In genomic region chr3:3751596-3752251, GRCm38 (mm10) we compare ENCODE assay signal across 9 mouse cellular contexts.
DNase-seq lines count a peak whose midpoint lies in the region; ATAC-seq and TF ChIP-seq lines count a peak whose summit lies in the region.
"Had no signal": no experiment of that assay in that cellular context is flagged by ENCODE, and none has a peak within 500 bp of the region (broad histone marks: within the 10 kb centered on the region; RNA-seq: fewer than 3 reads in every experiment).

No protein-coding gene starts in this region.

- no peak overlapping the region for H3K4me2 ChIP-seq in liver, postnatal 0 days (ENCODE audit: low read depth, low read length)
- no peak overlapping the region for H3K4me2 ChIP-seq in liver, embryonic 11.5 days

- no peak for ATAC-seq in liver, postnatal 0 days
- ATAC-seq in liver, embryonic 11.5 days (replicated peaks; ENCODE audit: low FRiP score), result no peak

- no peak overlapping the region for H3K4me3 ChIP-seq in liver, postnatal 0 days (ENCODE audit: low read depth, low read length)
- no peak overlapping the region for H3K4me3 ChIP-seq in liver, embryonic 11.5 days (ENCODE audit: low read depth, low read length)

- H3K27ac ChIP-seq in liver, postnatal 0 days (ENCODE audit: low read depth), result no peak overlapping the region
- no peak overlapping the region for H3K27ac ChIP-seq in liver, embryonic 11.5 days (ENCODE audit: low read depth, low read length)
- H3K27ac ChIP-seq: macrophage had no signal

- no peaks in the 10 kb centered on the region for H3K27me3 ChIP-seq in liver, postnatal 0 days (ENCODE audit: insufficient read depth, low read length)
- H3K27me3 ChIP-seq in liver, embryonic 11.5 days (replicated peaks; ENCODE audit: control insufficient read depth, insufficient read depth, low read length), result no peaks in the 10 kb centered on the region

- no peak for TF ChIP-seq EP300 in liver, postnatal 0 days (IDR thresholded peaks at IDR 0.05; ENCODE audit: low read depth)

- H3K36me3 ChIP-seq in liver, postnatal 0 days (replicated peaks; ENCODE audit: insufficient read depth, low read length), result no peaks in the 10 kb centered on the region
- no peaks in the 10 kb centered on the region for H3K36me3 ChIP-seq in liver, embryonic 11.5 days (ENCODE audit: control insufficient read depth, insufficient read depth, low read length)

- peak; percentile 19 for DNase-seq in cerebellum, adult 9-10 months
- DNase-seq in cerebellum, adult 11 months, result no peak
- no peak for DNase-seq in liver, postnatal 0 days
- DNase-seq in liver, embryonic 11.5 days (ENCODE audit: low spot score), result no peak
- peak; percentile 22 for DNase-seq in embryo, embryonic 11.5 days (ENCODE audit: low read depth, low spot score)
- peak; percentile 35 for DNase-seq in lung, postnatal 36 days
- no peak for DNase-seq in urinary bladder, adult 2 months (ENCODE audit: low spot score)
- no peak for DNase-seq in adrenal gland, adult 18-20 months (ENCODE audit: low spot score in 2 of 2)

- peak; percentile 60 for TF ChIP-seq CTCF in liver, postnatal 0 days (IDR thresholded peaks at IDR 0.05; ENCODE audit: low read depth)

- H3K9ac ChIP-seq in liver, postnatal 0 days (replicated peaks), result no peak overlapping the region
- no peak overlapping the region for H3K9ac ChIP-seq in liver, embryonic 11.5 days (ENCODE audit: low read depth, low read length)

- no peaks in the 10 kb centered on the region for H3K4me1 ChIP-seq in liver, postnatal 0 days (ENCODE audit: insufficient read depth)
- no peaks in the 10 kb centered on the region for H3K4me1 ChIP-seq in liver, embryonic 11.5 days (replicated peaks; ENCODE audit: control insufficient read depth, insufficient read depth, low read length)

- 10% methylated on average over 5 of the region's 5 CpGs for WGBS in liver, postnatal 0 days (ENCODE audit: insufficient replicate concordance)
- WGBS in liver, embryonic 11.5 days, result 9% methylated on average over 5 of the region's 5 CpGs

- no peaks in the 10 kb centered on the region for H3K9me3 ChIP-seq in liver, postnatal 0 days (ENCODE audit: low read length)
- H3K9me3 ChIP-seq in liver, embryonic 11.5 days (ENCODE audit: control insufficient read depth, low read length), result no peaks in the 10 kb centered on the region

Comparison
In these comparisons a context has a peak if more than half of its experiments do, and no peak if none do; other contexts are left out.
1. DNase-seq: peak in cerebellum, adult 9-10 months (single experiment), embryo, embryonic 11.5 days (single experiment) and lung, postnatal 36 days (single experiment); none in cerebellum, adult 11 months (single experiment), liver, postnatal 0 days (single experiment), liver, embryonic 11.5 days (single experiment), urinary bladder, adult 2 months (single experiment) and adrenal gland, adult 18-20 months (0 of 2).